Mouse (Mus musculus) liver, postnatal 0 days (tissue): ENCODE results near the gene Robo1. TPM values are rescaled to one million over a fixed set of nuclear protein-coding genes. Genes with fewer than 3 reads are reported as not detected.

Source experiments
- ATAC-seq: fragments of 200-750 bp; cut with Nextera tagmentation; 2 replicates; pipeline ENCODE4 v1.8.0; 2017; ENCODE audit warnings: mild to moderate bottlenecking, moderate library complexity
- DNase-seq: peaks from one replicate; pipeline ENCODE4 v3.0.0-alpha.2; 2016
- H3K27ac ChIP-seq: fragments of 300-500 bp; sonication (generic); 2 replicates; pipeline ENCODE4 v1.5.1; 2014; ENCODE audit warnings: antibody characterized with exemption, moderate library complexity, mild to moderate bottlenecking, low read depth
- H3K27me3 ChIP-seq: fragments of 300-500 bp; sonication (generic); 2 replicates; pipeline ENCODE4 v1.6.1; 2014; ENCODE audit warnings: low read length, control low read depth, mixed read lengths; ENCODE audit not compliant: insufficient read depth
- H3K36me3 ChIP-seq: fragments of 300-500 bp; sonication (generic); replicated peaks from 2 replicates; pipeline ENCODE4 v1.6.1; 2014; ENCODE audit warnings: mild to moderate bottlenecking, control low read depth, low read length, moderate library complexity, mixed read lengths; ENCODE audit not compliant: insufficient read depth
- H3K4me1 ChIP-seq: fragments of 300-500 bp; sonication (generic); 2 replicates; pipeline ENCODE4 v1.6.1; 2014; ENCODE audit warnings: antibody characterized with exemption, mild to moderate bottlenecking, control low read depth; ENCODE audit not compliant: insufficient read depth
- H3K4me2 ChIP-seq: fragments of 300-500 bp; sonication (generic); 2 replicates; pipeline ENCODE4 v1.6.1; 2014; ENCODE audit warnings: low read depth, mild to moderate bottlenecking, low read length, moderate library complexity, mixed read lengths
- H3K4me3 ChIP-seq: fragments of 300-500 bp; sonication (generic); 2 replicates; pipeline ENCODE4 v1.5.1; 2014; ENCODE audit warnings: low read depth, low read length
- H3K9ac ChIP-seq: fragments of 300-500 bp; sonication (generic); replicated peaks from 2 replicates; pipeline ENCODE4 v1.6.1; 2014; ENCODE audit warnings: mild to moderate bottlenecking, moderate library complexity
- H3K9me3 ChIP-seq: fragments of 300-500 bp; sonication (generic); 2 replicates; pipeline ENCODE4 v1.6.1; 2016; ENCODE audit warnings: mild to moderate bottlenecking, control low read depth, low read length, mixed read lengths
- CTCF ChIP-seq: sonication (generic); IDR thresholded peaks from 2 replicates; pipeline ENCODE4 v1.5.1; 2016; ENCODE audit warnings: antibody characterized with exemption, low read depth
- EP300 ChIP-seq: IDR thresholded peaks from 2 replicates; pipeline ENCODE4 v1.6.1; 2016; ENCODE audit warnings: antibody characterized with exemption, low read depth, mild to moderate bottlenecking
- WGBS: fragments of 180-500 bp; shearing (Covaris S2); extraction: QIAGEN DNeasy Blood & Tissue Kit; methylation state at CpG from one replicate; pipeline ENCODE4 v1.1.7; 2014; ENCODE audit not compliant: insufficient replicate concordance; 5-methylcytosine and 5-hydroxymethylcytosine counted together
- polyA plus RNA-seq: library from polyadenylated mRNA; unstranded; fragments of >200 nt; fragmentation: Nextera tagmentation; extraction: Ambion mirVana; gene quantifications from 2 replicates; pipeline ENCODE4 v1.2.1, GENCODE M21; 2015

Robo1 gene
- polyA plus RNA-seq, 1 experiment from 2014 or later: 2.4 TPM

DNA sequence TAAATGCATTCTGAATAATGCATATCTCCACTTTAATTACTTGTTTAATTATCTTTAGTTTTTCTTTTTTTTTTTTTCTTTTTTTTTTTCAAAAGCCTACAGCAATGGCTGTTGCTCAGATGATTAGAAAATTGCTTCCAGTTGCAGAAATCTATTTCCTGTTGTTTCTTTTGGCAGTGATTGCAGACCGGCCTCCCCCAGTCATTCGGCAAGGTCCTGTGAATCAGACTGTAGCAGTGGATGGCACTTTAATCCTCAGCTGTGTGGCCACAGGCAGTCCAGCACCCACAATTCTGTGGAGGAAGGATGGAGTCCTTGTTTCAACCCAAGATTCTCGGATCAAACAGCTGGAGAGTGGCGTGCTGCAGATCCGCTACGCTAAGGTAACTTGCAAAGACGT is 661.9 kb downstream of the Robo1 start:
- no peaks in the 10 kb centered on the region for H3K9me3 ChIP-seq
- H3K27ac ChIP-seq: no peak overlapping the region
- WGBS: 84% methylated on average over 7 of the region's 7 CpGs
- H3K4me2 ChIP-seq: no peak overlapping the region
- TF ChIP-seq EP300 (no peak), CTCF (no peak)
- no peaks in the 10 kb centered on the region for H3K4me1 ChIP-seq
- DNase-seq (no peak), ATAC-seq (no peak)
- H3K9ac ChIP-seq: no peak overlapping the region
- no peak overlapping the region for H3K4me3 ChIP-seq
- no peaks in the 10 kb centered on the region for H3K36me3 ChIP-seq
- H3K27me3 ChIP-seq: no peaks in the 10 kb centered on the region

DNA sequence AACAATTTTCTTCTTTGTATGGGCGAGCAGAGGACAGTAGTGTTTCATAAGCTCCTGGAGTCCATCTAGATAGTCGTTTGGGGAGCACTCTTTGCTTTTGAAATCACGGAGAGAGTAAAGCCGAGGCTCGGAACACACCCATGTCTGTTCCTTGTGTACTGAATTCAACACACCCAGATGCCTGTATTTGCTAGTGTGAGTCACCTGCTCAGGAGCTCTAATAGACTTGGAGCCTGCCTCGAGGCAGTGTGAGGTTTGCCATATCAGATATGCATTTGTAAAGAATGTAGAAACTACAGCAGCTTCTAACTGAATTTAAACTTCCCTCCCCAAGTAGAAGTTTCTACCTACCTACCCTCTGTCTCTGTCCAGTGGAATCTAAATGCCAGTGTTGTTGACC is 665.6 kb downstream of the Robo1 start:
- no peak overlapping the region for H3K4me3 ChIP-seq
- WGBS: 67% methylated on average over 6 of the region's 6 CpGs
- H3K9me3 ChIP-seq: no peaks in the 10 kb centered on the region
- no peak overlapping the region for H3K4me2 ChIP-seq
- no peaks in the 10 kb centered on the region for H3K4me1 ChIP-seq
- H3K36me3 ChIP-seq: no peaks in the 10 kb centered on the region
- no peaks in the 10 kb centered on the region for H3K27me3 ChIP-seq
- TF ChIP-seq CTCF: no peak
- TF ChIP-seq EP300: no peak
- H3K27ac ChIP-seq: no peak overlapping the region
- H3K9ac ChIP-seq: no peak overlapping the region
- no peak for ATAC-seq
- DNase-seq: no peak

DNA sequence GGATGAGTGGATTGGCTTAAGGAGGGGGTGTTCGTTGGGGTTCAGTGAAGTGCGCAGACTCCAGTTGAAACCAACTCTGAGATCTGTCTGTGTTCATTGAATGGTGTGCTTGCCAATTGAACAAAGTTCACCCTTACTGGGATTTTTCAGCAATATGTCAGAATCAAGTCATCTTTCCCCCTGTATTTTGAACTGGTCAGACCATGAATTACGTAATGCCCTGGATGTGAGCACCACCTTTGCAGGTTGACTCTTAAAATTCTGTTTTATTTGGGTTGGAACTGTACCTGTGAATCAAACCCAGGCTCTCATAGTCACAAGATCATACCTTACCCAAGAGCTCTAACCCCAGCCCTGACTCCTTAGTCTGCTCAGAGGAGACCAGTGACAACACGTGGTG is 666.6 kb downstream of the Robo1 start:
- DNase-seq: no peak
- WGBS: 72% methylated on average over 4 of the region's 4 CpGs
- no peak overlapping the region for H3K9ac ChIP-seq
- TF ChIP-seq CTCF (no peak), EP300 (no peak)
- no peak overlapping the region for H3K4me2 ChIP-seq
- H3K27ac ChIP-seq: no peak overlapping the region
- no peaks in the 10 kb centered on the region for H3K9me3 ChIP-seq
- H3K4me3 ChIP-seq: no peak overlapping the region
- H3K27me3 ChIP-seq: no peaks in the 10 kb centered on the region
- no peaks in the 10 kb centered on the region for H3K36me3 ChIP-seq
- ATAC-seq: peak; percentile 58
- H3K4me1 ChIP-seq: no peaks in the 10 kb centered on the region

DNA sequence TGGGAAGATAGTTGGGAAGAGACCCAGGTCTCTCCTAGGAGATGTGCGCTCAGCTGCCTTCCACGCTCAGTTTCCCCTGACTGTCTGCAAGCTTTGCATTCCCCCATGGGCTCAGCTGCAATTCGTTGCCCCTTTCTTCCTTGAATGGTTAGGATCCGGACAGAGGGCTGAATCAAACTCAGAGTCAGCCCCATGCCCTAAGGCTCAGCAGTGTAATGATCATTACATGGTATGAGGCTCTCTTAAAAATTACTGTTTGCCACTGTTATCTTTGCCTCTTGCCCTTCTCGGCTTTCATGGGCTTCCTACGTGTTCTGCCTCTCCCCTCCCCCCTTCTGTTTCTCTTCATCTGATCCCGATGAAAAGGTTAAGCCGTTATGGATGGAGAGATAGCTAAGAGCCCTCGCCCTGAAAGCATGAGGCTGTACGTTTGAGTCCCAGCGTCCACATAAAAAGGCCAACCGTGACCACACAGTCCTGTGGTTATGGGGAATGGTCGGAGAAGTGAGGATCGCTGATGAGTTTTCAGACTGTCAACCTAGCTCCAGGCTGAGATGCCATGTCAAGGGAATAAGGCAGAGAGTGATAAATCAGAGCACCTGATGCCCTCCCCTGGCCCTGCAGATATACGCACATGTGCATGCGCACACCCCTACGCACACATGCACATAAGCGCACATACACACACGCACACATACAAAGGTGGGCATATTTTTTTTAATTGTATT is 668.9 kb downstream of the Robo1 start:
- Histone ChIP-seq H3K4me2 (no peak overlapping the region), H3K27me3 (no peaks in the 10 kb centered on the region), H3K9me3 (no peaks in the 10 kb centered on the region), H3K27ac (no peak overlapping the region), H3K9ac (no peak overlapping the region), H3K4me3 (no peak overlapping the region), H3K4me1 (no peaks in the 10 kb centered on the region), H3K36me3 (no peaks in the 10 kb centered on the region; the same call in 1 of the 2 replicates)
- DNase-seq (no peak), ATAC-seq (no peak)
- 80% methylated on average over 19 of the region's 19 CpGs for WGBS
- no peak for TF ChIP-seq CTCF
- no peak for TF ChIP-seq EP300

DNA sequence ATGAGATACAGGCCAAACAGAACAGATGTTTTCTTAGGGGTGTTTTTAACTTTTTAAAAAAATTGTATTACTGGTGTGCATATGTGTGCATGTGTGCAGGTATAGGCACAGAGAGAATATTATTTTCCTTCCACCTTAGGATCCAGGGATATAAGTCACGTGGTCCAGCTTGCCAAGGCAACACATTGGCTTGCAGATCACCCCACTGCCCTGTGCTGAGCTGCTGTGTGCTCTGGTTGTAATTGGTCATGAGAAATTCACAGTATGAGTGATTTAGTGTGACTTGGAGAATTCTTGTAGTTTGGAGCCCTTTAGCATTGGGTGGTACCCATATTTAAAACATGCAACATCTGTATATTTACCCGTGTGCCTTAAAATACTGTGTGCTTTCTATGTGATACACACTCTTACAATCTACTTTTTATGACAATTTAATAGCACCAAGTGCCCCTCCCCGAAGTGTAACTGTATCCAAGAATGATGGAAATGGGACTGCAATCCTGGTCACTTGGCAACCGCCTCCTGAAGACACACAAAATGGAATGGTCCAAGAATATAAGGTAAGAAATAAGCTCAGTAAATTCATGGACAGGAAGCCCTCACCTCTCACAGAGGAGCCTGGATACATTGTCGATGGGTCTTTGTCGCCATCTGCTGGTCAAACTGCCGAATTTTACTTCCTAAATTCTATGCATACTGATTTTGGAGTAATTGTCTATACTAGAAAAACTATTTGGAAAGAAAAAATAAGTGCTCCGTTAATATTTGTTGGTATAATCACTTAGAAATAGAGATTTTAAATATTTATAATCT is 671.5 kb downstream of the Robo1 start:
- Histone ChIP-seq H3K27me3 (no peaks in the 10 kb centered on the region), H3K4me2 (no peak overlapping the region), H3K9me3 (no peaks in the 10 kb centered on the region), H3K4me3 (no peak overlapping the region), H3K36me3 (no peaks in the 10 kb centered on the region; the same call in 1 of the 2 replicates), H3K27ac (no peak overlapping the region), H3K9ac (no peak overlapping the region), H3K4me1 (no peaks in the 10 kb centered on the region)
- 28% methylated on average over 8 of the region's 8 CpGs for WGBS
- peak; percentile 38; the same call in 1 of the 2 replicates for ATAC-seq
- peak; percentile 73 for DNase-seq
- peak; percentile 80 for TF ChIP-seq CTCF
- TF ChIP-seq EP300: no peak

DNA sequence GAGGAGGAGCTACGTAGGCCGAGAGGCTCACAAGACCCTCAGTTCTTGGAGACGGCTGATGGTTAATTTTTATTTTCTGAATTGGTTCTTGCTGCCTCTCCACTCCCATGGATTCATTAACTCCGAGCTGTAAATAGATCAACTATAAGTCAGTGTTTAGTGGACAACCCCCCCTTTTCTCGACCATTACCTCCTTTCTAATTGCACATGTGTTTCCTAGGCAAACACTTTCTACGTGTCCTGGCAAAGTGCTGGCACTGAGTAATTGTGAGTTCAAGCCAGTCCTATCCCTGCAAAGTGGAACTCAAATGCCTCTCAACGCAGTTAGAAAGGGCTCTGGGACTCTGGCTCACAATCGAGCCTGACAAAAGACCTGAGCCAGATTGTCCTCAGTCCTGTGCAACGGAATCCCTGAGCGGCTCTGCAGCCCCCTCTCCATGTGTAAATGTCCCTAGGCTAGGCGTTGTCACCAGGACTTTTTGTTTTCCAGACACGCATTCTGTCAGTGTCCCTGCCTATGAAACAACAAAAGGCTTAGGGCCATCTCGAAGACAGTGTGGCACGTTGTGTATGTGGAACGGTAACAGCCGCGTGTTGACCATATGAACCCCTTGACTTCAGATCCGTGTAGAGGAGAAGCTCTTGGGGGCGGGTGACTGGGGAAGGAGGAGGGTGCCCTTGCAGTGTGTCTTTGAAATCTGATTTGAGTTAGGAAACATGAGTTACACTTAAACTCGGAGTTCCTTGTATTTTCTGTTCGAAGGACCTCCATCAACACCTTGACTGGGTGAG is 682.5 kb downstream of the Robo1 start:
- Histone ChIP-seq H3K27ac (no peak overlapping the region), H3K27me3 (no peaks in the 10 kb centered on the region), H3K9ac (no peak overlapping the region), H3K4me2 (no peak overlapping the region), H3K4me3 (no peak overlapping the region), H3K4me1 (0 out of 2 replicates have a peak, but pooled peaks cover 3% of the 10 kb centered on the region), H3K36me3 (no peaks in the 10 kb centered on the region), H3K9me3 (no peaks in the 10 kb centered on the region)
- no peak for DNase-seq
- no peak for ATAC-seq
- 88% methylated on average over 21 of the region's 21 CpGs for WGBS
- TF ChIP-seq CTCF (no peak), EP300 (no peak)
